Mouse (Mus musculus) hindbrain, embryonic 14.5 days (tissue): ENCODE measurements at regions not wholly inside any gene's neighbourhood (a gene's known extent, or its start where the extent isn't known, plus 50 kb on each side); places are given as distances from the start of the nearest gene placed in this dataset.

ENCODE experiments used
- ATAC-seq: fragments of 200-750 bp; cut with Nextera tagmentation; 2 replicates; pipeline ENCODE4 v1.8.0; 2017; ENCODE audit warnings: moderate number of reproducible peaks, mild to moderate bottlenecking, moderate TSS enrichment, moderate library complexity; ENCODE audit not compliant: low FRiP score
- DNase-seq: peaks from one replicate; pipeline ENCODE4 v3.0.0-alpha.2; 2015; ENCODE audit warnings: low spot score
- H3K27ac ChIP-seq: fragments of 300-500 bp; sonication (generic); 2 replicates; pipeline ENCODE4 v1.5.1; 2014; ENCODE audit warnings: mild to moderate bottlenecking, moderate library complexity
- H3K27me3 ChIP-seq: fragments of 300-500 bp; sonication (generic); 2 replicates; pipeline ENCODE4 v1.6.1; 2014; ENCODE audit warnings: mild to moderate bottlenecking, low read length, mixed read lengths; ENCODE audit not compliant: control insufficient read depth, insufficient read depth
- H3K36me3 ChIP-seq: fragments of 300-500 bp; sonication (generic); replicated peaks from 2 replicates; pipeline ENCODE4 v1.6.1; 2014; ENCODE audit not compliant: control insufficient read depth, insufficient read depth
- H3K4me1 ChIP-seq: fragments of 300-500 bp; sonication (generic); replicated peaks from 2 replicates; pipeline ENCODE4 v1.6.1; 2014; ENCODE audit warnings: antibody characterized with exemption, low read length, mixed read lengths; ENCODE audit not compliant: control insufficient read depth, insufficient read depth
- H3K4me2 ChIP-seq: fragments of 300-500 bp; sonication (generic); replicated peaks from 2 replicates; pipeline ENCODE4 v1.6.1; 2014; ENCODE audit warnings: mild to moderate bottlenecking, moderate library complexity
- H3K4me3 ChIP-seq: fragments of 300-500 bp; sonication (generic); replicated peaks from 2 replicates; pipeline ENCODE4 v1.5.1; 2014; ENCODE audit warnings: mild to moderate bottlenecking, low read length
- H3K9ac ChIP-seq: fragments of 300-500 bp; sonication (generic); 2 replicates; pipeline ENCODE4 v1.6.1; 2014
- H3K9me3 ChIP-seq: fragments of 300-500 bp; sonication (generic); 2 replicates; pipeline ENCODE4 v1.6.1; 2016; ENCODE audit warnings: low read length; ENCODE audit not compliant: control insufficient read depth
- WGBS: fragments of 180-500 bp; shearing (Covaris S2); extraction: QIAGEN DNeasy Blood & Tissue Kit; methylation state at CpG from one replicate; pipeline ENCODE4 v1.1.7; 2014; 5-methylcytosine and 5-hydroxymethylcytosine counted together

GRCm38 (mm10) chr6:101025816-101026215 is 192.4 kb downstream of the Ppp4r2 start:
- WGBS: 90% methylated on average over 4 of the region's 4 CpGs

GRCm38 (mm10) chr6:101027462-101027861 is 194.0 kb downstream of the Ppp4r2 start:
- ATAC-seq (no peak), DNase-seq (no peak)
- H3K27me3 ChIP-seq: no peaks in the 10 kb centered on the region
- no peak overlapping the region for H3K4me3 ChIP-seq
- no peaks in the 10 kb centered on the region for H3K9me3 ChIP-seq
- no peaks in the 10 kb centered on the region for H3K36me3 ChIP-seq
- no peaks in the 10 kb centered on the region for H3K4me1 ChIP-seq
- H3K4me2 ChIP-seq: no peak overlapping the region
- H3K9ac ChIP-seq: no peak overlapping the region
- no peak overlapping the region for H3K27ac ChIP-seq
- 82% methylated on average over 10 of the region's 10 CpGs for WGBS

More at GRCm38 (mm10) chr6:101025816-101026215, 192.4 kb downstream of the Ppp4r2 start:
- H3K36me3 ChIP-seq: no peaks in the 10 kb centered on the region
- H3K9ac ChIP-seq: no peak overlapping the region
- DNase-seq (no peak), ATAC-seq (no peak)
- H3K4me1 ChIP-seq: no peaks in the 10 kb centered on the region
- H3K27me3 ChIP-seq: no peaks in the 10 kb centered on the region
- no peaks in the 10 kb centered on the region for H3K9me3 ChIP-seq
- H3K27ac ChIP-seq: no peak overlapping the region
- no peak overlapping the region for H3K4me3 ChIP-seq
- H3K4me2 ChIP-seq: no peak overlapping the region

- 23% methylated on average over 3 of the region's 3 CpGs for WGBS
- Histone ChIP-seq H3K36me3 (no peaks in the 10 kb centered on the region), H3K4me3 (no peak overlapping the region), H3K9me3 (no peaks in the 10 kb centered on the region), H3K4me2 (no peak overlapping the region), H3K27me3 (no peaks in the 10 kb centered on the region), H3K27ac (no peak overlapping the region), H3K9ac (no peak overlapping the region), H3K4me1 (no peaks in the 10 kb centered on the region)
- ATAC-seq (no peak), DNase-seq (no peak)
Observed at GRCm38 (mm10) chr6:101029436-101029835, 196.0 kb downstream of the Ppp4r2 start.

- no peaks in the 10 kb centered on the region for H3K36me3 ChIP-seq
- no peaks in the 10 kb centered on the region for H3K9me3 ChIP-seq
- H3K27me3 ChIP-seq: no peaks in the 10 kb centered on the region
- no peak overlapping the region for H3K9ac ChIP-seq
- H3K4me1 ChIP-seq: no peaks in the 10 kb centered on the region
- ATAC-seq (no peak), DNase-seq (no peak)
- H3K27ac ChIP-seq: no peak overlapping the region
- no peak overlapping the region for H3K4me2 ChIP-seq
- H3K4me3 ChIP-seq: no peak overlapping the region
- WGBS: 78% methylated on average over 13 of the region's 13 CpGs
Observed at GRCm38 (mm10) chr6:101030451-101031125, 197.2 kb downstream of the Ppp4r2 start.

GRCm38 (mm10) chr6:101046755-101047154 is 213.3 kb downstream of the Ppp4r2 start:
- H3K4me2 ChIP-seq: no peak overlapping the region
- H3K4me3 ChIP-seq: no peak overlapping the region
- peak; percentile 77 for ATAC-seq
- no peaks in the 10 kb centered on the region for H3K36me3 ChIP-seq
- H3K9ac ChIP-seq: no peak overlapping the region
- 47% methylated on average over 6 of the region's 6 CpGs for WGBS
- no peak for DNase-seq
- H3K9me3 ChIP-seq: no peaks in the 10 kb centered on the region
- H3K4me1 ChIP-seq: peaks cover 7% of the 10 kb centered on the region; the same call in 1 of the 2 replicates
- H3K27ac ChIP-seq: no peak overlapping the region
- H3K27me3 ChIP-seq: no peaks in the 10 kb centered on the region

GRCm38 (mm10) chr6:101047195-101047594 is 213.8 kb downstream of the Ppp4r2 start:
- H3K9ac ChIP-seq: no peak overlapping the region
- no peaks in the 10 kb centered on the region for H3K36me3 ChIP-seq
- DNase-seq: no peak
- ATAC-seq: no peak
- H3K27ac ChIP-seq: 0 out of 2 replicates have a peak overlapping the region, but pooled peaks have one; percentile 9
- H3K4me1 ChIP-seq: peaks cover 7% of the 10 kb centered on the region; the same call in 1 of the 2 replicates
- H3K4me3 ChIP-seq: no peak overlapping the region
- no peaks in the 10 kb centered on the region for H3K27me3 ChIP-seq
- WGBS: 69% methylated on average over 10 of the region's 10 CpGs
- H3K9me3 ChIP-seq: no peaks in the 10 kb centered on the region
- H3K4me2 ChIP-seq: no peak overlapping the region

- H3K27me3 ChIP-seq: no peaks in the 10 kb centered on the region
- no peak overlapping the region for H3K4me2 ChIP-seq
- H3K36me3 ChIP-seq: no peaks in the 10 kb centered on the region
- H3K9ac ChIP-seq: no peak overlapping the region
- H3K4me1 ChIP-seq: peaks cover 7% of the 10 kb centered on the region; the same call in 1 of the 2 replicates
- WGBS: 35% methylated on average over 1 of the region's 1 CpGs
- no peaks in the 10 kb centered on the region for H3K9me3 ChIP-seq
- ATAC-seq: no peak
- DNase-seq: no peak
- H3K4me3 ChIP-seq: no peak overlapping the region
- H3K27ac ChIP-seq: no peak overlapping the region
Observed at GRCm38 (mm10) chr6:101048431-101048830, 215.0 kb downstream of the Ppp4r2 start.

- no peaks in the 10 kb centered on the region for H3K27me3 ChIP-seq
- H3K4me1 ChIP-seq: peaks cover 7% of the 10 kb centered on the region; the same call in 1 of the 2 replicates
- H3K9ac ChIP-seq: no peak overlapping the region
- H3K9me3 ChIP-seq: no peaks in the 10 kb centered on the region
- ATAC-seq (peak; percentile 27; the same call in 1 of the 2 replicates), DNase-seq (no peak)
- 24% methylated on average over 15 of the region's 15 CpGs for WGBS
- no peak overlapping the region for H3K27ac ChIP-seq
- no peak overlapping the region for H3K4me2 ChIP-seq
- H3K36me3 ChIP-seq: no peaks in the 10 kb centered on the region
- H3K4me3 ChIP-seq: no peak overlapping the region
Observed at GRCm38 (mm10) chr6:101048836-101049361, 215.5 kb downstream of the Ppp4r2 start.

- Histone ChIP-seq H3K9me3 (no peaks in the 10 kb centered on the region), H3K27ac (no peak overlapping the region), H3K4me1 (peaks cover 10% of the 10 kb centered on the region), H3K27me3 (no peaks in the 10 kb centered on the region), H3K9ac (no peak overlapping the region), H3K36me3 (no peaks in the 10 kb centered on the region), H3K4me2 (no peak overlapping the region), H3K4me3 (no peak overlapping the region)
- DNase-seq (no peak), ATAC-seq (no peak)
- WGBS: 73% methylated on average over 7 of the region's 7 CpGs
Observed at GRCm38 (mm10) chr6:101054880-101055279, 221.5 kb downstream of the Ppp4r2 start.
